Mouse (Mus musculus): ENCODE measurements around the gene Dnaic2.

GRCm38 (mm10) chr11:114728333-114728732, 1.1 kb downstream of the Dnaic2 start:
- TF ChIP-seq CTCF (IDR thresholded peaks at IDR 0.05; ENCODE audit: borderline replicate concordance, insufficient read depth, low read depth, low read length) (no peak), POLR2A (IDR thresholded peaks at IDR 0.05; ENCODE audit: borderline replicate concordance, insufficient read depth, low read length) (no peak)

Measured in cerebellum, adult 2 months (tissue).